ENCODE assay signal across 13 mouse cellular contexts in the genomic region with DNA sequence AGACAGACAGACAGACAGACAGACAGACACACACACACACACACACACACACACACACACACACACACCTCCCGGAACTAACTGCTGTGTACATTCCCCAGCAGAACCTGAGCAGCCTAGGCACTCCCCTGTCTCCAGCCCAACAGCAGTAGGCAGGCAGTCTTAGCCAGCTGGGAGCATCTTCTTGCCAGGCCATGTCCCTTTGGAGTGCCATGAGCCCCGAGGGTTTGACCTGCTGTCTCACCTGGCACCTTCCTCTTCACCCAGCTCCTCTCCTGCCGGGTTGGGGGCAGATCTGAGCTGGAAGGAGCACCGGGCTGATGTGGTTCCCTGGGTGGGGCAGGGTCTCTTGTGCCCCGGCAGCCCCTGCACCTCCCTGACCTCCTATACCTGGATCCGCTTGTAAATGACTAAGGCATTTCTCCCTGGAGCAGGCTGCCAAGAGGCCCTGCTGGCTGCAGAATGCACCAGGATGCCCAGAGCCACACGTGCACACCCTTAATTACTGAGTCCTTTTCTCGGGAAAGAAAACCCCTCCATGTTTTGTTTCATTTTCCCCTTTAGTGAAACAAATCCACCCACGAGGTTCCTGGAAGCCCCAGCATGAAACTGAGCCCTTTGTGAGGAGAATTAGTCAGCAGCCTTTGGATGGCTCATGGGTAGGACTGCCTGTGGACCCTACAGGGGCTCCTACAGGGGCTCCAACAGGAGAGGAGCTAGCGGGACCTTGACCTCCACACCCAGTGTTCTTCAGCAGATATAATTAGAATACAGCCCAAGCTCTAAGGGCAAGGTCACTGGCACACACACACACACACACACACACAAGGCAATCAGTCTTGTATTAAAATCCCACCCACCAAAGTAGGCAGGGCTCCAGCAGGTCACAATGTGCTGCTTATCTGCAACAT. TPM values are rescaled to one million over a fixed set of nuclear protein-coding genes. Genes with fewer than 3 reads are reported as not detected.
DNase-seq lines count a peak whose midpoint lies in the region; ATAC-seq and TF ChIP-seq lines count a peak whose summit lies in the region.
"Had no signal": no experiment of that assay in that cellular context is flagged by ENCODE, and none has a peak within 500 bp of the region (broad histone marks: within the 10 kb centered on the region; RNA-seq: fewer than 3 reads in every experiment).

No protein-coding gene starts in this region.

- peak overlapping the region; percentile 53; the same call in 1 of the 2 replicates for H3K27ac ChIP-seq in hindbrain, embryonic 12.5 days
- no peak overlapping the region for H3K27ac ChIP-seq in hindbrain, embryonic 16.5 days (ENCODE audit: low read depth, low read length)
- peak overlapping the region; percentile 54 for H3K27ac ChIP-seq in embryonic fibroblast, embryonic 13.5 days (ENCODE audit: insufficient read depth, low read length)
- no peak overlapping the region for H3K27ac ChIP-seq in midbrain, postnatal 0 days (ENCODE audit: low read depth, low read length)
- H3K27ac ChIP-seq: forebrain, embryonic 13.5 days; stomach, embryonic 15.5 days had no signal

- 49% methylated on average over 10 of the region's 10 CpGs for WGBS in hindbrain, embryonic 12.5 days
- 51% methylated on average over 10 of the region's 10 CpGs for WGBS in hindbrain, embryonic 16.5 days
- WGBS in midbrain, postnatal 0 days, result 50% methylated on average over 10 of the region's 10 CpGs

- no peak overlapping the region for H3K4me2 ChIP-seq in hindbrain, embryonic 12.5 days (replicated peaks)
- no peak overlapping the region for H3K4me2 ChIP-seq in hindbrain, embryonic 16.5 days (ENCODE audit: low read length)
- H3K4me2 ChIP-seq in midbrain, postnatal 0 days (ENCODE audit: low read depth, low read length, poor library complexity, severe bottlenecking), result no peak overlapping the region
- H3K4me2 ChIP-seq: forebrain, embryonic 13.5 days; stomach, embryonic 15.5 days had no signal

- ATAC-seq in cerebellum, adult (ENCODE audit: insufficient number of reproducible peaks, low FRiP score, low TSS enrichment), result 0 out of 2 replicates have a peak, but pooled peaks have one; percentile 54
- no peak for ATAC-seq in hindbrain, embryonic 12.5 days (ENCODE audit: low FRiP score)
- no peak for ATAC-seq in hindbrain, embryonic 16.5 days
- no peak for ATAC-seq in midbrain, postnatal 0 days (ENCODE audit: low FRiP score)
- ATAC-seq: forebrain, embryonic 13.5 days; liver, postnatal 0 days had no signal

- peaks cover 65% of the 10 kb centered on the region for H3K4me1 ChIP-seq in hindbrain, embryonic 12.5 days
- peaks cover 20% of the 10 kb centered on the region for H3K4me1 ChIP-seq in hindbrain, embryonic 16.5 days (ENCODE audit: control insufficient read depth, insufficient read depth, low read depth, low read length)
- H3K4me1 ChIP-seq in embryonic fibroblast, embryonic 13.5 days (ENCODE audit: control insufficient read depth, insufficient read depth, low read length), result peaks cover 42% of the 10 kb centered on the region
- peaks cover 6% of the 10 kb centered on the region; the same call in 1 of the 2 replicates for H3K4me1 ChIP-seq in midbrain, postnatal 0 days (ENCODE audit: insufficient read depth, low read length)

- peaks cover 15% of the 10 kb centered on the region; the same call in 1 of the 2 replicates for H3K27me3 ChIP-seq in hindbrain, embryonic 12.5 days
- H3K27me3 ChIP-seq in hindbrain, embryonic 16.5 days (replicated peaks; ENCODE audit: control insufficient read depth, insufficient read depth, low read length), result no peaks in the 10 kb centered on the region; the same call in 1 of the 2 replicates
- H3K27me3 ChIP-seq in midbrain, postnatal 0 days (ENCODE audit: insufficient read depth, low read length), result no peaks in the 10 kb centered on the region; the same call in 1 of the 2 replicates
- H3K27me3 ChIP-seq: stomach, embryonic 15.5 days had no signal

- peak overlapping the region; percentile 8; the same call in 1 of the 2 replicates for H3K9ac ChIP-seq in hindbrain, embryonic 12.5 days
- H3K9ac ChIP-seq in hindbrain, embryonic 16.5 days (ENCODE audit: low read depth, low read length), result no peak overlapping the region
- 0 out of 2 replicates have a peak overlapping the region, but pooled peaks have one; percentile 13 for H3K9ac ChIP-seq in midbrain, postnatal 0 days (replicated peaks; ENCODE audit: low read length, poor library complexity, severe bottlenecking)
- H3K9ac ChIP-seq: forebrain, embryonic 13.5 days; liver, postnatal 0 days; stomach, embryonic 15.5 days had no signal

- TF ChIP-seq CTCF in embryonic fibroblast, embryonic 13.5 days (IDR thresholded peaks at IDR 0.05; ENCODE audit: borderline replicate concordance, insufficient read depth, low read length), result no peak
- no peak for TF ChIP-seq CTCF in midbrain, postnatal 0 days (IDR thresholded peaks at IDR 0.05)

- no peak for TF ChIP-seq POLR2A in embryonic fibroblast, embryonic 13.5 days (IDR thresholded peaks at IDR 0.05; ENCODE audit: low read depth, low read length)

- DNase-seq in cerebellum, adult 9-10 months, result no peak
- no peak for DNase-seq in midbrain, postnatal 0 days (ENCODE audit: low spot score)
- no peak for DNase-seq in thymus, postnatal 4 days
- no peak for DNase-seq in kidney, postnatal 4 days
- DNase-seq: liver, postnatal 0 days had no signal

- no peaks in the 10 kb centered on the region for H3K36me3 ChIP-seq in hindbrain, embryonic 12.5 days
- no peaks in the 10 kb centered on the region for H3K36me3 ChIP-seq in hindbrain, embryonic 16.5 days (ENCODE audit: control insufficient read depth, insufficient read depth, low read length)
- no peaks in the 10 kb centered on the region for H3K36me3 ChIP-seq in midbrain, postnatal 0 days (ENCODE audit: insufficient read depth, low read length)
- H3K36me3 ChIP-seq: G1E; stomach, embryonic 15.5 days had no signal

- H3K9me3 ChIP-seq in hindbrain, embryonic 12.5 days (replicated peaks), result no peaks in the 10 kb centered on the region
- H3K9me3 ChIP-seq in hindbrain, embryonic 16.5 days (ENCODE audit: control insufficient read depth, low read length), result no peaks in the 10 kb centered on the region
- H3K9me3 ChIP-seq in midbrain, postnatal 0 days (ENCODE audit: low read length), result no peaks in the 10 kb centered on the region
- H3K9me3 ChIP-seq: forebrain, embryonic 13.5 days; G1E; stomach, embryonic 15.5 days had no signal

- H3K4me3 ChIP-seq in hindbrain, embryonic 12.5 days, result no peak overlapping the region
- no peak overlapping the region for H3K4me3 ChIP-seq in hindbrain, embryonic 16.5 days (ENCODE audit: low read length)
- no peak overlapping the region for H3K4me3 ChIP-seq in embryonic fibroblast, embryonic 13.5 days (ENCODE audit: insufficient read depth, low read length)
- H3K4me3 ChIP-seq in midbrain, postnatal 0 days (ENCODE audit: low read depth, low read length), result no peak overlapping the region
- H3K4me3 ChIP-seq: forebrain, embryonic 13.5 days; stomach, embryonic 15.5 days had no signal

RNA-seq across cellular contexts. Expression of gene Spsb1, which starts 11.8 kb away (rescaled TPM):
- 15.5 and 17.8 TPM in 2 replicates for polyA plus RNA-seq in hindbrain, embryonic 12.5 days (2016; fragmentation: Nextera tagmentation; extraction: Ambion mirVana)
- polyA plus RNA-seq in hindbrain, embryonic 16.5 days (2015; fragmentation: Nextera tagmentation; extraction: Ambion mirVana), result 10.1 TPM in 2 replicates
- polyA plus RNA-seq in embryonic fibroblast, embryonic 13.5 days (2011; ENCODE audit: insufficient read length, low read depth, missing spikeins), result 36.4 and 40.9 TPM in 2 replicates
- 6.2 and 13.6 TPM in 2 replicates for total RNA-seq in midbrain, postnatal 0 days (2014; rRNA removed)
- polyA plus RNA-seq in midbrain, postnatal 0 days (2015; fragmentation: Nextera tagmentation; extraction: Ambion mirVana), result 4.4 and 4.7 TPM in 2 replicates
- total RNA-seq: G1E; granulocyte monocyte progenitor cell, adult 5-6 weeks had no signal

Comparison
In these comparisons a context has a peak if more than half of its experiments do, and no peak if none do; other contexts are left out.
1. H3K27ac ChIP-seq: peak in hindbrain, embryonic 12.5 days (single experiment) and embryonic fibroblast, embryonic 13.5 days (single experiment); none in hindbrain, embryonic 16.5 days (single experiment) and midbrain, postnatal 0 days (single experiment).